In genomic region chr3:95990413-95990941, GRCm38 (mm10) we compare ENCODE assay signal across 8 mouse cellular contexts. TPM values are rescaled to one million over a fixed set of nuclear protein-coding genes. Genes with fewer than 3 reads are reported as not detected.
DNase-seq lines count a peak whose midpoint lies in the region; ATAC-seq lines count a peak whose summit lies in the region.

No protein-coding gene starts in this region.

- peak; percentile 14 to 33; a peak in 2 of 4 replicates for ATAC-seq in hematopoietic stem cell, adult 5-6 weeks (replicated peaks in 1 of 2; ENCODE audit: insufficient read depth in 1 of 2, low FRiP score in 2 of 2, low TSS enrichment in 1 of 2, low read depth in 1 of 2, poor library complexity in 2 of 2, severe bottlenecking in 2 of 2)
- no peak for ATAC-seq in megakaryocyte-erythroid progenitor cell, adult 5-6 weeks (replicated peaks; ENCODE audit: low FRiP score, low TSS enrichment, poor library complexity, severe bottlenecking)

- DNase-seq in kidney, adult 9 months: peak; percentile 16
- DNase-seq in kidney, postnatal 4 days: no peak
- DNase-seq in 3134 (ENCODE audit: extremely low read depth, insufficient read length, low spot score) (peak; percentile 74), NIH3T3 (ENCODE audit: low read depth) (peak; percentile 82)
- DNase-seq in thymus, postnatal 25 days: no peak
- no peak for DNase-seq in retina, embryonic 14.5 days (ENCODE audit: low spot score)

RNA-seq across cellular contexts. Expression of gene Plekho1, which starts 5.3 kb away (rescaled TPM):
- 37.5 and 41.6 TPM in 2 replicates for total RNA-seq in hematopoietic stem cell, adult 5-6 weeks (2017)
- 0.61 and 5.4 TPM in 2 replicates for total RNA-seq in megakaryocyte-erythroid progenitor cell, adult 5-6 weeks (2014; fragmentation: Nextera tagmentation)
- 5.9 and 10.5 TPM in 2 replicates for total RNA-seq in megakaryocyte-erythroid progenitor cell, adult 5-6 weeks (2017)

Comparison
In these comparisons a context has a peak if more than half of its experiments do, and no peak if none do; other contexts are left out.
1. DNase-seq: peak in kidney, adult 9 months (single experiment), 3134 (single experiment) and NIH3T3 (single experiment); none in kidney, postnatal 4 days (0 of 2), thymus, postnatal 25 days (single experiment) and retina, embryonic 14.5 days (single experiment).